Mouse (Mus musculus) hindbrain, embryonic 14.5 days (tissue): Measurements from ENCODE around the gene Kcmf1. TPM values are rescaled to one million over a fixed set of nuclear protein-coding genes. Genes with fewer than 3 reads are reported as not detected.

ENCODE experiments used
- polyA plus RNA-seq: library from polyadenylated mRNA; unstranded; fragments of >200 nt; fragmentation: Nextera tagmentation; extraction: Ambion mirVana; gene quantifications from 2 replicates; pipeline ENCODE4 v1.2.1, GENCODE M21; 2014

The Kcmf1 gene
- polyA plus RNA-seq, 1 experiment from 2014 or later, result 41.1 TPM

Other genes with a start within 250 kb of the Kcmf1 start
- 7.2 and 7.3 TPM in 2 replicates for gene Tcf7l1, start 110.7 kb downstream of the Kcmf1 start, polyA plus RNA-seq
- gene Tmsb10, start 58.8 kb upstream of the Kcmf1 start, polyA plus RNA-seq, result 5,328 and 5,854 TPM in 2 replicates